Mouse (Mus musculus) heart, embryonic 11.5 days (tissue): ENCODE measurements around the gene Rpl10. TPM values are rescaled to one million over a fixed set of nuclear protein-coding genes. Genes with fewer than 3 reads are reported as not detected.

Experiments
- ATAC-seq: fragments of 200-750 bp; cut with Nextera tagmentation; replicated peaks from 2 replicates; pipeline ENCODE4 v1.8.0; 2017; ENCODE audit warnings: moderate library complexity; ENCODE audit not compliant: insufficient number of reproducible peaks, low FRiP score, low TSS enrichment
- H3K27ac ChIP-seq: fragments of 300-500 bp; sonication (generic); 2 replicates; pipeline ENCODE4 v1.5.1; 2014; ENCODE audit warnings: mild to moderate bottlenecking, low read depth, low read length
- H3K27me3 ChIP-seq: fragments of 300-500 bp; sonication (generic); 2 replicates; pipeline ENCODE4 v1.6.1; 2014; ENCODE audit warnings: mild to moderate bottlenecking, low read length, mixed read lengths; ENCODE audit not compliant: control insufficient read depth, insufficient read depth
- H3K36me3 ChIP-seq: fragments of 300-500 bp; sonication (generic); 2 replicates; pipeline ENCODE4 v1.6.1; 2014; ENCODE audit warnings: mild to moderate bottlenecking, low read length, moderate library complexity, mixed read lengths; ENCODE audit not compliant: control insufficient read depth, insufficient read depth
- H3K4me1 ChIP-seq: fragments of 300-500 bp; sonication (generic); 2 replicates; pipeline ENCODE4 v1.6.1; 2014; ENCODE audit warnings: low read length; ENCODE audit not compliant: control insufficient read depth, insufficient read depth
- H3K4me2 ChIP-seq: fragments of 300-500 bp; sonication (generic); 2 replicates; pipeline ENCODE4 v1.6.1; 2014; ENCODE audit warnings: mild to moderate bottlenecking, moderate library complexity
- H3K4me3 ChIP-seq: fragments of 300-500 bp; sonication (generic); 2 replicates; pipeline ENCODE4 v1.5.1; 2014; ENCODE audit warnings: low read depth, low read length
- H3K9ac ChIP-seq: fragments of 300-500 bp; sonication (generic); 2 replicates; pipeline ENCODE4 v1.6.1; 2014; ENCODE audit warnings: mild to moderate bottlenecking, low read depth, low read length, moderate library complexity
- H3K9me3 ChIP-seq: fragments of 300-500 bp; sonication (generic); replicated peaks from 2 replicates; pipeline ENCODE4 v1.6.1; 2016; ENCODE audit warnings: low read length; ENCODE audit not compliant: control insufficient read depth
- WGBS: fragments of 180-500 bp; shearing (Covaris S2); extraction: QIAGEN DNeasy Blood & Tissue Kit; methylation state at CpG from one replicate; pipeline ENCODE4 v1.1.7; 2014; ENCODE audit not compliant: insufficient replicate concordance; 5-methylcytosine and 5-hydroxymethylcytosine counted together
- polyA plus RNA-seq: library from polyadenylated mRNA; unstranded; fragments of >200 nt; fragmentation: Nextera tagmentation; extraction: Ambion mirVana; gene quantifications from 2 replicates; pipeline ENCODE4 v1.2.1, GENCODE M21; 2014

Gene Rpl10
- polyA plus RNA-seq, 1 experiment from 2014 or later, result 532 TPM

DNA sequence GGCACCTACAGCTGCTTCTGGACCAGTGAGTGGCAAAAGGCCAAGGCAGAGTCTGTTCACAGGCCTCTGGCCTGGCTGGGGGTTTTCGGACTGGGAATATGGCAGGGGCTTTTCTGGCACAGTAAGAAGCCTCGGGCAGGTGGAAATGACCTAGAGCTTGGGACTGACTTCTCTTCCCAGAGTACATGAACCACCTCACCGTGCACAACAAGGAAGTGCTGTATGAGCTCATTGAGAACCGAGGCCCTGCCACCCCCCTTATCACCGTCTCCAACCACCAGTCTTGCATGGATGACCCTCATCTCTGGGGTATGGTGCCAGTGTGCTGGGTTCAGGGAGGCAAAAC lies 12.5 kb downstream of the Rpl10 start:
- no peaks in the 10 kb centered on the region for H3K27me3 ChIP-seq
- peak overlapping the region; percentile 55 for H3K4me3 ChIP-seq
- H3K36me3 ChIP-seq, result no peaks in the 10 kb centered on the region
- no peaks in the 10 kb centered on the region for H3K9me3 ChIP-seq
- peak overlapping the region; percentile 78 for H3K27ac ChIP-seq
- WGBS, result 55% methylated on average over 5 of the region's 5 CpGs
- peak overlapping the region; percentile 79 for H3K4me2 ChIP-seq
- peaks cover 2% of the 10 kb centered on the region; the same call in 1 of the 2 replicates for H3K4me1 ChIP-seq
- no peak for ATAC-seq
- peak overlapping the region; percentile 73 for H3K9ac ChIP-seq

DNA sequence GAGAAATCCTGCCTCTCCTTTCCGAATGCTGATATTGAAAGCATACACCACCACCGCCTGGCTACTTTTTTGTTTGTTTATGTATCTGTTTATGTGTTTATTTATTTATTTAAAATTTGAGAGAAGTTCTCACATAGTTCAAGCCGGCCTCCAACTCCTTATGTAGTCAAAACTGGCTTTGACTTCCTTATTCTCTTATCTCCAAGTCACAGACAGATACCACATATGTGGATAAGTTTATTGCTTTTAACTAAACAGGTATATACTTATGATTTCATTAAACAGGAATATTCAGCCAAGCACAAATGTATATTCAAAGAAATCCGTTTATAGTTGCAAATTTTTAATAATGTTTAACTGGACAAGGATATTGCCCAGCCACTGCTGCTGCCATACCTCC lies 22.8 kb downstream of the Rpl10 start:
- H3K27ac ChIP-seq, result no peak overlapping the region
- 0 out of 2 replicates have a peak, but pooled peaks cover 3% of the 10 kb centered on the region for H3K4me1 ChIP-seq
- no peaks in the 10 kb centered on the region for H3K9me3 ChIP-seq
- no peak overlapping the region for H3K4me3 ChIP-seq
- no peak overlapping the region for H3K4me2 ChIP-seq
- H3K9ac ChIP-seq, result no peak overlapping the region
- ATAC-seq, result no peak
- no peaks in the 10 kb centered on the region for H3K27me3 ChIP-seq
- H3K36me3 ChIP-seq, result no peaks in the 10 kb centered on the region; the same call in 1 of the 2 replicates
- 64% methylated on average over 4 of the region's 4 CpGs for WGBS

DNA sequence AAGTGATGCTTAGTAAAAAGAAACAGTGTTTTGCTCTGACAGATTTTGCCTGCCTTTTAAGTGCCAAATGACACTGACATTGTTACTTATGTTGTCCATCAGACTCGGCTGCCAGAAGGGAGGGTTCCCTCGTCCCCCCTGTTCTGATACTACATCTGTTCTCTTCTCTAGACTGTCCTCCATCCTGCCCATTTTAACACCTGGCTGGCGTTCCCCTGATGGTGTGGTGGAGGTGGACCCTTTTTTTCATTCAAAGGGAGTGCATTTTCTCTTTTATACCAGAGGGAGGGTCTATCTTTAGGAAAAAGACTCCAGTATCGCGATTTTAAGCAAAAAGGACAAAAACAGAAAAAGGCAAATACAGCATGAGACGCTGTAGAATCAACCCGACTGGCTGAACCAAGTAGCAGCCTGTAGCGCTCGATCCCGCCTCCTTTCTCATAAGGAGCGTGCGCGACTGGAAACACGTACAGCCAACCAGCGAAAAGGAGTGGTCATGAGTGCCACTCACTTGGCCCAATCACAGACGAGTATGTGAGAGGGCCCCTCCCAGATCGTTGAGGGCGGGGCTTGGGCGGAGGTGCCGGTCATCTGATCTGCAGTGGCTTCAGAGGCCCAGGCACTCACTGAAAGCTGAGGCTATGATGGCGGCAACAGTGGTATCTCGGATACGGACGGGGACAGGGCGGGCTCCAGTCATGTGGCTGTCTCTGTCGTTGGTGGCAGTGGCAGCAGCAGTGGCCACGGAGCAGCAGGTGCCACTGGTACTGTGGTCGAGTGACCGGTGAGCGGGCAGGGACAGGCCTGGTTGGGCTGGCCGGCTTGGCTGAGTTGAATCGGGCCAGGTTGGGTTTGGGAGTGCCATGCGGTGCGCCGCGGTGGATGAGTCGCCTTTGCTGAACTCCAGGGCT lies 26.2 kb downstream of the Rpl10 start, which contains the start of gene Atp6ap1:
Atp6ap1 (plus strand) TSS at position 560 of the 911 bp plus-strand sequence.
- ATAC-seq, result peak; percentile 98
- 15% methylated on average over 34 of the region's 37 CpGs for WGBS

DNA sequence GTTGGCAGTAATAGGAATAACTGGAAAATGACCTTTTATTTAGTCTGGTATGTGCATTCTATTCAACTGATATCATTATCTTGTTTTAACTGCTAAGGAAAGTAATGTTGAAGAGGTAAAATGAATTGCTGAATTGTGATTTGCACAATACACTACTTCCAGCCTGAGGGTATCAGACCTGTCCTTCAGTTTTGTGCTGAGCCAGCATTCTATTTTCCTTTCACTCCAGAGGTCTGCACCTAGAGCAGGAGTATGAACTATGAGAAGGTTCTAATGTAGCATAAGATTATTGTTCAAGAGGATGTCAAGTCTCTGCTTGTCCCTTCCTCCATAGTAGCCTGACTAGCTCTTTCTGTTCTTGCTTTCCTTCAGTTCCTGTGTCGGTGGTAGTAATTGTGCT lies 27.7 kb downstream of the Rpl10 start:
- H3K4me2 ChIP-seq, result no peak overlapping the region
- no peak for ATAC-seq
- H3K4me1 ChIP-seq, result 0 out of 2 replicates have a peak, but pooled peaks cover 3% of the 10 kb centered on the region

More for the DNA sequence above, 26.2 kb downstream of the Rpl10 start, which contains the start of gene Atp6ap1:
- H3K4me1 ChIP-seq, result 0 out of 2 replicates have a peak, but pooled peaks cover 3% of the 10 kb centered on the region
- peak within 1 kb of the TSS; percentile 67 for H3K4me3 ChIP-seq
- H3K9ac ChIP-seq, result peak within 1 kb of the TSS; percentile 80
- H3K27ac ChIP-seq, result peak within 1 kb of the TSS; percentile 54
- H3K36me3 ChIP-seq, result peaks cover 3% of the 10 kb centered on the region; the same call in 1 of the 2 replicates
- no peaks in the 10 kb centered on the region for H3K9me3 ChIP-seq
- H3K4me2 ChIP-seq, result peak within 1 kb of the TSS; percentile 72
- no peaks in the 10 kb centered on the region for H3K27me3 ChIP-seq

DNA sequence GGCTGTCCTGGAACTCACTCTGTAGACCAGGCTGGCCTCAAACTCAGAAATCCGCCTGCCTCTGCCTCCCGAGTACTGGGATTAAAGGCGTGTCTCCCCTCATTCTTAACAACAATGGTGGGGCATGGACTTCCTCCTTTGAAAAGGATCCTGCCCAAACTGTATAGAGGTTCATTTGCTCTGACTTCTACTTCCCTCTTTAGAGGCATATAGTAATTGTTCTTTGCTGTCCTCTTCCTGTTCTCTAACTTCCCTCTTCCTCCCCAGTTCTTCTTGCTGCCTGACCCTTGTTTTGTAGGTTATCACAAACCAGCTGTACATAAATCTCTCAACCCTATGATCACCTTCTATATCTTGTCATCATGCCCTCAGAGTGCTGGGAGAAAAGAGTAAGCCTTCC lies 29.1 kb downstream of the Rpl10 start:
- ATAC-seq, result no peak
- Histone ChIP-seq H3K27ac (no peak overlapping the region), H3K9me3 (no peaks in the 10 kb centered on the region), H3K4me1 (0 out of 2 replicates have a peak, but pooled peaks cover 3% of the 10 kb centered on the region), H3K4me3 (no peak overlapping the region), H3K4me2 (no peak overlapping the region), H3K27me3 (no peaks in the 10 kb centered on the region), H3K9ac (no peak overlapping the region), H3K36me3 (peaks cover 5% of the 10 kb centered on the region)
- 86% methylated on average over 3 of the region's 3 CpGs for WGBS

More for the DNA sequence above, 27.7 kb downstream of the Rpl10 start:
- Histone ChIP-seq H3K27me3 (no peaks in the 10 kb centered on the region), H3K4me3 (no peak overlapping the region), H3K36me3 (peaks cover 5% of the 10 kb centered on the region), H3K27ac (no peak overlapping the region), H3K9me3 (no peaks in the 10 kb centered on the region), H3K9ac (no peak overlapping the region)
- WGBS, result 74% methylated on average over 1 of the region's 1 CpGs

DNA sequence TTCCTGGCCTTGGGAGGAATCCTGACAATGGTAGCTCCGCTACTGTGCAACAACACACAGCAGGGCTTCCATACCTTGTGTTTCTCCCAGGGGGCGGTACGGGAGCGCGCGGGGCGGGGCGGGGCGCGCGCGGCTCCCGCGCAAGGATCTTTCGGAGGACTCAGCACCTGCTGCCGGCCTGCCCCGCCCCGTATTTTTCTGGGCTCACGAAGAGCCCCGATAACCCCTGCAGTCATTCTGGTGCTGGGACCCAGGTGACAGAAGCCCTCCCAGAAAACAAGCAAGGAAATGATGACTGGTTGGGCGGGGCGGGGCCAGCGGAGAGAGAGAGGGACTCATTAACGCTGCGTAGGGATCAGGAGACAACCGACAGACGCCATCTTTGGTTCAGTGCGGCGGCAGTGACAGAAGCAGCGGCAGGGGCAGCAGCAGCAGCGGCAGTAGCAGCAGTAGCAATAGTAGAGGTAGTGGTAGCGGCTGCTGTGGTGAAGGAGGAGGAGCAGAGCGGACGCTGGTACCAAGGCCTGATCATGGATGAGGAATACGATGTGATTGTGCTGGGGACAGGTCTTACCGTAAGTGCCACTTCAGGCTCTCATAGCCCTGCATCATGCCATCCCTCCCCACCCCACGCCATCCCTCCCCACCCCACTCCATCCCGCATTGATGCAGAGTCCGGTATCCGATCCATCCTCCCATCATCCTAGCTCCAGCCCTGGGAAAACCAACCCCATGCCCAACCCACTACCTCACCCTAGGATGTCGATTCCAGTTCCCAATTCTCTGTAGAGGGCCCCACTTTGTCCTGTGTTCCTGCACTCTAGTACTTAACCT lies 34.5 kb downstream of the Rpl10 start, which contains the start of gene Gdi1:
Gdi1 (plus strand) TSS at position 132 of the 834 bp plus-strand sequence.
- Histone ChIP-seq H3K36me3 (peaks cover 8% of the 10 kb centered on the region), H3K9me3 (no peaks in the 10 kb centered on the region), H3K4me2 (peak within 1 kb of the TSS; percentile 72), H3K4me3 (peak within 1 kb of the TSS; percentile 62), H3K9ac (peak within 1 kb of the TSS; percentile 77), H3K27ac (peak within 1 kb of the TSS; percentile 90), H3K27me3 (no peaks in the 10 kb centered on the region), H3K4me1 (no peaks in the 10 kb centered on the region)
- WGBS, result 12% methylated on average over 39 of the region's 41 CpGs
- ATAC-seq, result peak; percentile 78

DNA sequence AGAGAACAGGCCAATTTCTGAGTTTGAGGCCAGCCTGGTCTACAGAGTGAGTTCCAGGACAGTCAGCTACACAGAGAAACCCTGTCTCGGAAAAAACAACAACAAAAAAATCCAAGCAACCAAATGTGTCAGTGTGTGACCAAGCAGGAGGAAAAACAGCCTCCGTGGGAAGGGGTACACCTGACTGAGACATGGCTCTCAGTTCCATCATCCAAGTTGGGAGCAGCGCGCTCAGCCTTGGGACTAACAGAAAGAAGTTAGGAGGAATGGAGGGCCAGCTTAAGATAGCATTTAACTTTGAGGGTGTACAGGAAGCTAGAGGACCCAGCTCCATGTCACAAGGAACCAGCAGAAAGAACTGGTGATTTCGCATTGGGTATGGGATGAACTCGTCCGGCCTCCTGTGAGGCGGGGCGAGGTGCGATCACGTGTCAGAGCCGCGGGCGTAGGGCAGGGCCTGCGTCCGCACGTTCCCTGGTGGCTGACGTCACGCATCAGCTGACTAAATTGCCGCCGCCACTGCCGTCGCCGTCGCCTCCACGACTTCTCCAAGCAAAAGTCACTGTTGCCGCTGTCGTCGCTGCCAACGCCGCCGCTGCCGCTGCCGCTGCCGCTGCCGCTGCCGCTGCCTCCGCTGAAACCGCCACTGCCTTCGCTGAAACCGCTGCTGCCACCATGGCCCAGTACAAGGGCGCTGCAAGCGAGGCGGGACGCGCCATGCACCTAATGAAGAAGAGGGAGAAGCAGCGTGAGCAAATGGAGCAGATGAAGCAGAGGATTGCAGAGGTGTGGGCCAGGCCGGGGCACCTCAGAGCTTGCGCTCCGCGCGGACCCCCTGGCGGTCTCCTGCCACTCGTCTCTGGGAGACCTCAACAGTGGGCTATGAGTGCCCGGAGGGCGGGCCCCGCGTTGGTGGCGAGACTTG lies 42.2 kb downstream of the Rpl10 start, which contains the start of gene Fam50a:
Fam50a (plus strand) TSS at position 494 of the 925 bp plus-strand sequence.
- WGBS, result 15% methylated on average over 59 of the region's 59 CpGs
- Histone ChIP-seq H3K27ac (peak within 1 kb of the TSS; percentile 82), H3K4me2 (peak within 1 kb of the TSS; percentile 74), H3K36me3 (peaks cover 3% of the 10 kb centered on the region; the same call in 1 of the 2 replicates), H3K9me3 (no peaks in the 10 kb centered on the region), H3K9ac (peak within 1 kb of the TSS; percentile 77), H3K4me3 (peak within 1 kb of the TSS; percentile 65), H3K4me1 (no peaks in the 10 kb centered on the region), H3K27me3 (no peaks in the 10 kb centered on the region)
- ATAC-seq, result peak; percentile 94
